Mouse (Mus musculus): Measurements from ENCODE around the gene Iqcf1.
A peak's percentile ranks its signal among the peaks of the same experiment; 100 is the strongest.

The Iqcf1 gene

GRCm38 (mm10) chr9:106465571-106466200, 34.1 kb upstream of the Iqcf1 start, which contains the start of gene Gpr62:
TSS of gene Gpr62 (minus strand) at chr9:106465938.
- DNase-seq: peak; percentile 81

- DNase-seq: peak; percentile 32
These were observed 33.0 kb upstream of the Iqcf1 start for GRCm38 (mm10) chr9:106466721-106467120.

GRCm38 (mm10) chr9:106467746-106468145, 32.0 kb upstream of the Iqcf1 start:
- no peak for DNase-seq

- peak; percentile 25 for DNase-seq
These were observed 30.4 kb upstream of the Iqcf1 start for GRCm38 (mm10) chr9:106469317-106469716.

GRCm38 (mm10) chr9:106469776-106470175, 30.0 kb upstream of the Iqcf1 start:
- DNase-seq: peak; percentile 3

GRCm38 (mm10) chr9:106470991-106471750, 28.6 kb upstream of the Iqcf1 start:
- DNase-seq: peak; percentile 19

GRCm38 (mm10) chr9:106471892-106472291, 27.9 kb upstream of the Iqcf1 start:
- DNase-seq: peak; percentile 28

GRCm38 (mm10) chr9:106472321-106472720, 27.4 kb upstream of the Iqcf1 start:
- DNase-seq: peak; percentile 29

GRCm38 (mm10) chr9:106473081-106473752, 26.6 kb upstream of the Iqcf1 start:
- DNase-seq: peak; percentile 39

- DNase-seq: peak; percentile 38
These were observed 26.0 kb upstream of the Iqcf1 start for GRCm38 (mm10) chr9:106473753-106474105.

- DNase-seq: peak; percentile 79
These were observed 25.3 kb upstream of the Iqcf1 start for GRCm38 (mm10) chr9:106474456-106474855.

- DNase-seq: peak; percentile 40
These were observed 24.7 kb upstream of the Iqcf1 start for GRCm38 (mm10) chr9:106475046-106475445.

GRCm38 (mm10) chr9:106475663-106476001, 24.1 kb upstream of the Iqcf1 start, which contains the start of gene Rrp9:
TSS of gene Rrp9 (plus strand) at chr9:106475963.
- no peak for DNase-seq

- DNase-seq: peak; percentile 52
These were observed 23.5 kb upstream of the Iqcf1 start for GRCm38 (mm10) chr9:106476002-106476923.

GRCm38 (mm10) chr9:106476924-106477484, 22.8 kb upstream of the Iqcf1 start, which contains the start of gene Parp3:
TSS of gene Parp3 (minus strand) at chr9:106476949.
- peak; percentile 99 for DNase-seq

GRCm38 (mm10) chr9:106477649-106478048, 22.1 kb upstream of the Iqcf1 start:
- DNase-seq: no peak

GRCm38 (mm10) chr9:106478101-106478500, 21.7 kb upstream of the Iqcf1 start:
- peak; percentile 7 for DNase-seq

- no peak for DNase-seq
These were observed 19.2 kb upstream of the Iqcf1 start for GRCm38 (mm10) chr9:106480541-106480940.

GRCm38 (mm10) chr9:106481075-106481474, 18.7 kb upstream of the Iqcf1 start:
- no peak for DNase-seq

- no peak for DNase-seq
These were observed 18.1 kb upstream of the Iqcf1 start for GRCm38 (mm10) chr9:106481676-106482075.

- DNase-seq: no peak
These were observed 17.1 kb upstream of the Iqcf1 start for GRCm38 (mm10) chr9:106482578-106483115.

- DNase-seq: no peak
These were observed 16.6 kb upstream of the Iqcf1 start for GRCm38 (mm10) chr9:106483136-106483535.
